Mouse (Mus musculus) frontal cortex, adult (tissue): ENCODE data around the gene Paqr6.
"Not testable (repeated sequence)": the region's sequence is repeated elsewhere in the genome, so short reads cannot be mapped to it uniquely, and the experiment has no call there.

ENCODE experiments used
- ATAC-seq: cut with Nextera tagmentation; 2 replicates; pipeline ENCODE4 v1.9.2; 2017; ENCODE audit warnings: mild to moderate bottlenecking, moderate library complexity, mixed read lengths; ENCODE audit not compliant: low TSS enrichment

Gene Paqr6

DNA sequence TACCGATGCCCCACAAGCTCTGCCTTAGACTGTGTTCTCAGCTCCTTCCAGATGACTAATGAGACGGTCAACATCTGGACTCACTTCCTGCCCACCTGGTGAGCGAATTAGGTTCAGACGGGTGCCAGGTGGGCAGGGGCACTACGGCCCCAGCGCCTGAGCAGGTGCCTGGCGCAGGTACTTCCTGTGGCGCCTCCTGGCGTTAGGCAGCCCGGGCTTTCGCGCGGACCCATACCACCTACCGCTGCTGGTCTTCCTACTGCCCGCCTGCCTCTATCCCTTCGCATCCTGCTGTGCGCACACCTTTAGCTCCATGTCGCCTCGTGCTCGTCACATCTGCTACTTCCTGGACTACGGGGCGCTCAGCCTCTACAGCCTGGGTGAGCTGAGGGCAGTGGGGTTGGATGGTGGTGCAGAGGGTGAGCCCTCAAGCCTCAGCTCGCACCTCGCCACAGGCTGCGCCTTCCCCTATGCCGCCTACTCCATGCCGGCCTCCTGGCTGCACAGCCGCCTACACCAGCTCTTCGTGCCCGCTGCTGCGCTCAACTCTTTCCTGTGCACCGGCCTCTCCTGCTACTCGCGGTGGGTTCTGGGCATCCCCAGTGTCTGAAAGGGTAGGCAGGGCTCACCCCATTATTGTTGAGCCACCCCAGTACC, 1.4 kb downstream of the Paqr6 start:
- peak; percentile 29; the same call in 1 of the 2 replicates for ATAC-seq

DNA sequence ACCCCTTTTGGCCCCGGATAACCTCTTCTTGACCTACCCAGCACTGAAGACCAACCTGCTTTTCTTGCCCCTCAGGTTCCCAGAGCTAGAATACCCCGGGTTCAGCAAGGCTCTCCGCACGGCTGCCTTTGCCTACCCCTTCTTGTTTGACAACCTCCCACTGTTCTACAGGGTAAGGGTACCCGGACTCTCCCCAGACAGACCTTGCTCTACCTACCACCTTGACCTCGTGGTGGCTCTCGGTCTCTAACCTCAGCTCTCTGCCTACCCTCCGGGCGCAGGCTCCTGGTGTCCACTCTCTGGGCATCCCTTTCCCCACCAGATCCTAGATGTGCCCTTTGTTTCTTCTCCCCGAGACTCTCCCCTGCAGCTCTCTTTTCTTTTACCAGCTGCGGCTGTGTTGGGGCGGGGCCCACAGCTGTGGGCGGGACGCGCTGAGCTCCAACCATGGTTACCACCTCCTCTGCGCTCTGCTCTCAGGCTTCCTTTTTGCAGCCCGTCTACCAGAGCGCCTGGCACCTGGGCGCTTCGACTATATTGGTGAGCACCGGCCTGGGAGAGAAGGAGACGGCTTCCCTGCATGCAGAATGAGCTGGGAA, 2.5 kb downstream of the Paqr6 start:
- ATAC-seq, result peak; percentile 76

DNA sequence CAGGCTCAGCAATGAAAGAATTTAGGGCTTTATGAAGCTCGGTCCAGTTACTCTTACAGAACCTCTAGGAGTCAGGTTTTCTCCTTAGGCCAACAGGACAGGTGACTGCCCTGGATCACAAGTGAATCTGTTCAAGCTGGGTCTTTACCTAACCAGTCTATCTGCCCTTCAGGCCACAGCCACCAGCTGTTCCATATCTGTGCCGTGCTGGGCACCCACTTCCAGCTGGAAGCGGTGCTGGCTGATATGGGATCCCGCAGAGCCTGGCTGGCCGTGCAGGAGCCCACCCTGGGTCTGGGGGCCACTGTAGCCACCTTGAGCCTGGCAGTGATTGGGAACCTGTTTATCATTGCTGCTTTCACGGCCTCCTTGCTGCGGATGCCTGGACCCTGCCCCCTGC, 3.1 kb downstream of the Paqr6 start:
- ATAC-seq, result not testable (repeated sequence)

DNA sequence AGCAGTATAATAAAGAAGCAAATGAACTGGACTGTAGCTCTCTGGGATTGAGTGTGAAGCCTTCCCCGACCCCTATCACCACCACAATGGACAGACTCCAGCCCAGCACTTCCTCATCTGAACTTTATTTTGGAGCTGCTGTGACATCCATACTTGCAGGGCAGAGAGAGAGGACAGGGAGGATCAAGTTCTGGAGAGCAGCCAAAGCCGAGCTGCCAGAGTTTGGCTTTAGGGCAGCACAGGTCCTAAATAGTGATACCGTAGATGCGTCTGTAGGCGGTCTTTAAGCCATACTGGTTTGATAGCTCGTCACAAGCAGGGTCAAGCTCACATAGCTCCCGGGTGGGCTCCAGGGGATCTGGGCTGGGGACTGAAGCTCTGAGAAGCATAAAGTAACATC, 4.1 kb downstream of the Paqr6 start:
- not testable (repeated sequence) for ATAC-seq

DNA sequence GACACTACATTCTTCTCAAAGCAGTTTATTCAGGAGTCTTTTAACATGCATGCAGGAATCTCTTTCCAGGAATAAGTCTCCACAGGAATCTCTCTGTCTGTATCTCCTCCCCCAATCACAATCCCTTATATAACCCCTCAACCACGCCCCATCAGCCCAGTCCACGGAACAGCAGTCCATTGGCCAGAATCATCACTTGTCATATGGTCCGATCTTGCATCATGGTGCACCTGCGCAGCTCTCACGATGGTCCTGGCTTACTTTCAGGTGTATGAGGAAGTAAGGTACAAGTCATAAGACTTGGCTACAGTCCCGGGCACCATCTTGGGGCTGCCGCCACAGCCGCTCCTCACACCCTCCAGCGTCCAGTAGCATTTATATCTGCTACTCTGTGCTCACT, 8.3 kb downstream of the Paqr6 start, which contains the start of gene Bglap3:
Gene Bglap3 (minus strand): TSS at position 101 of the 400 bp plus-strand sequence.
- not testable (repeated sequence) for ATAC-seq

DNA sequence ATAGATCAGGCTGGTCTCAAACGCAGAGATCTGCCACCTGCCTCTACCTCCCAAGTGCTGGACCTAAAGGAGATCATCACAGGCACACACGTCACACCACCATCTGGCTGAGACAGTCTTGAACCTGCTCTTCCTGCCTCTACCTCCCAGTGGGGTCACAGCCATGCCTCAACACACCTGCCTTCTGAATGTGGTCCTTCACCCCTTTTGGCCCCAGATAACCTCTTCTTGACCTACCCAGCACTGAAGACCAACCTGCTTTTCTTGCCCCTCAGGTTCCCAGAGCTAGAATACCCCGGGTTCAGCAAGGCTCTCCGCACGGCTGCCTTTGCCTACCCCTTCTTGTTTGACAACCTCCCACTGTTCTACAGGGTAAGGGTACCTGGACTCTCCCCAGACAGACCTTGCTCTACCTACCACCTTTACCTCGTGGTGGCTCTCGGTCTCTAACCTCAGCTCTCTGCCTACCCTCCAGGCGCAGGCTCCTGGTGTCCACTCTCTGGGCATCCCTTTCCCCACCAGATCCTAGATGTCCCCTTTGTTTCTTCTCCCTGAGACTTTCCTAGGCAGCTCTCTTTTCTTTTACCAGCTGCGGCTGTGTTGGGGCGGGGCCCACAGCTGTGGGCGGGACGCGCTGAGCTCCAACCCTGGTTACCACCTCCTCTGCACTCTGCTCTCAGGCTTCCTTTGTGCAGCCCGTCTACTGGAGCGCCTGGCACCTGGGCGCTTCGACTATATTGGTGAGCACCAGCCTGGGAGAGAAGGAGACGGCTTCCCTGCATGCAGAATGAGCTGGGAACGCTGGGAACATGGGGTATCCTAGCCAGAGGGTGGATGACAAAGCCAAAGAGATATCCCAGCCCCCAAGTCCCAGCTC, 11.6 kb downstream of the Paqr6 start:
- ATAC-seq, result peak; percentile 81

DNA sequence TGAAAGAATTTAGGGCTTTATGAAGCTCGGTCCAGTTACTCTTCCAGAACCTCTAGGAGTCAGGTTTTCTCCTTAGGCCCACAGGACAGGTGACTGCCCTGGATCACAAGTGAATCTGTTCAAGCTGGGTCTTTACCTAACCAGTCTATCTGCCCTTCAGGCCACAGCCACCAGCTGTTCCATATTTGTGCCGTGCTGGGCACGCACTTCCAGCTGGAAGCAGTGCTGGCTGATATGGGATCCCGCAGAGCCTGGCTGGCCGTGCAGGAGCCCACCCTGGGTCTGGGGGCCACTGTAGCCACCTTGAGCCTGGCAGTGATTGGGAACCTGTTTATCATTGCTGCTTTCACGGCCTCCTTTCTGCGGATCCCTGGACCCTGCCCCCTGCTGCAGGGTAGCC, 12.3 kb downstream of the Paqr6 start:
- not testable (repeated sequence) for ATAC-seq

DNA sequence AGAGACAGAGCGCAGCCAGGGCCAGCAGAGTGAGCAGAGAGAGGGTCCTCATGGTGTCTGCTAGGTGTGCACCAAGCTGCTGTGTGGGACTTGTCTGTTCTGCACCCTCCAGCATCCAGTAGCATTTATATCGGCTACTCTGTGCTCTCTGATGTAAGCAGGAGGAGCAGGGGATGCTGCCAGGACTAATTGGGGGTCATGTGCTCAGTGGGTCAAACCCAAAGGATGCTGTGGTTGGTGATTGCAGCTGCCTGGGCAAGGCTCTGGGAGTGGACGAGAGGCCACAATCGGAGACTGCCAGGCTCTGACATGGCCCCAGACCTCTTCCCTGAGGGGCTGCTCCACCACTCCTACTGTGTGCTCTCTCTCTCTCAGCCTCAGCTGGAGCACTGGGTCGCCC, 14.2 kb downstream of the Paqr6 start, which contains the start of gene Bglap2:
Gene Bglap2 (minus strand): TSS at position 101 of the 400 bp plus-strand sequence.
- ATAC-seq, result not testable (repeated sequence)

DNA sequence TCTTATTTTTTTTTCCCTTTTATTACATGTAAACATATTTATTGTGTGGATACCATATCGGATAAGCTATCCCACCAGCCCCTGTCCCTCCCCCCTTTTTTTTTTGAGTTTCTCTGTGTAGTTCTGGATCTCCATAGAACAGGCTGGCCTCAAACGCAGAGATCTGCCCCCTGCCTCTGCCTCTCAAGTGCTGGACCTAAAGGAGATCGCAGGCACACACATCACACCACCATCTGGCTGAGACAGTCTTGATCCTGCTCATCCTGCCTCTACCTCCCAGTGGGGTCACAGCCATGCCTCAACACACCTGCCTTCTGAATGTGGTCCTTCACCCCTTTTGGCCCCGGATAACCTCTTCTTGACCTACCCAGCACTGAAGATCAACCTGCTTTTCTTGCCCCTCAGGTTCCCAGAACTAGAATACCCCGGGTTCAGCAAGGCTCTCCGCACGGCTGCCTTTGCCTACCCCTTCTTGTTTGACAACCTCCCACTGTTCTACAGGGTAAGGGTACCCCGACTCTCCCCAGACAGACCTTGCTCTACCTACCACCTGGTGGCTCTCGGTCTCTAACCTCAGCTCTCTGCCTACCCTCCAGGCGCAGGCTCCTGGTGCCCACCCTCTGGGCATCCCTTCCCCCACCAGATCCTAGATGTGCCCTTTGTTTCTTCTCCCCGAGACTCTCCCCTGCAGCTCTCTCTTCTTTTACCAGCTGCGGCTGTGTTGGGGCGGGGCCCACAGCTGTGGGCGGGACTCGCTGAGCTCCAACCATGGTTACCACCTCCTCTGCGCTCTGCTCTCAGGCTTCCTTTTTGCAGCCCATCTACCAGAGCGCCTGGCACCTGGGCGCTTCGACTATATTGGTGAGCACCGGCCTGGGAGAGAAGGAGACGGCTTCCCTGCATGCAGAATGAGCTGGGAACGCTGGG, 17.3 kb downstream of the Paqr6 start:
- peak; percentile 90 for ATAC-seq

DNA sequence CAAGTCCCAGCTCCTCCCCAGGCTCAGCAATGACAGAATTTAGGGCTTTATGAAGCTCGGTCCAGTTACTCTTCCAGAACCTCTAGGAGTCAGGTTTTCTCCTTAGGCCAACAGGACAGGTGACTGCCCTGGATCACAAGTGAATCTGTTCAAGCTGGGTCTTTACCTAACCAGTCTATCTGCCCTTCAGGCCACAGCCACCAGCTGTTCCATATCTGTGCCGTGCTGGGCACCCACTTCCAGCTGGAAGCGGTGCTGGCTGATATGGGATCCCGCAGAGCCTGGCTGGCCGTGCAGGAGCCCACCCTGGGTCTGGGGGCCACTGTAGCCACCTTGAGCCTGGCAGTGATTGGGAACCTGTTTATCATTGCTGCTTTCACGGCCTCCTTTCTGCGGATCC, 18.0 kb downstream of the Paqr6 start:
- not testable (repeated sequence) for ATAC-seq

DNA sequence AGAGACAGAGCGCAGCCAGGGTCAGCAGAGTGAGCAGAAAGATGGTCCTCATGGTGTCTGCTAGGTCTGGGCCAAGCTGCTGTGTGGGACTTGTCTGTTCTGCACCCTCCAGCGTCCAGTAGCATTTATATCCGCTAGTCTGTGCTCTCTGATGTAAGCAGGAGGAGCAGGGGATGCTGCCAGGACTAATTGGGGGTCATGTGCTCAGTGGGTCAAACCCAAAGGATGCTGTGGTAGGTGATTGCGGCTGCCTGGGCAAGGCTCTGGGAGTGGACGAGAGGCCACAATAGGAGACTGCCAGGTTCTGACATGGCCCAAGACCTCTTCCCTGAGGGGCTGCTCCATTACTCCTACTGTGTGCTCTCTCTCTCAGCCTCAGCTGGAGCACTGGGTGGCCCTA, 20.0 kb downstream of the Paqr6 start, which contains the start of gene Bglap:
Gene Bglap (minus strand): TSS at position 101 of the 400 bp plus-strand sequence.
- ATAC-seq, result no peak

DNA sequence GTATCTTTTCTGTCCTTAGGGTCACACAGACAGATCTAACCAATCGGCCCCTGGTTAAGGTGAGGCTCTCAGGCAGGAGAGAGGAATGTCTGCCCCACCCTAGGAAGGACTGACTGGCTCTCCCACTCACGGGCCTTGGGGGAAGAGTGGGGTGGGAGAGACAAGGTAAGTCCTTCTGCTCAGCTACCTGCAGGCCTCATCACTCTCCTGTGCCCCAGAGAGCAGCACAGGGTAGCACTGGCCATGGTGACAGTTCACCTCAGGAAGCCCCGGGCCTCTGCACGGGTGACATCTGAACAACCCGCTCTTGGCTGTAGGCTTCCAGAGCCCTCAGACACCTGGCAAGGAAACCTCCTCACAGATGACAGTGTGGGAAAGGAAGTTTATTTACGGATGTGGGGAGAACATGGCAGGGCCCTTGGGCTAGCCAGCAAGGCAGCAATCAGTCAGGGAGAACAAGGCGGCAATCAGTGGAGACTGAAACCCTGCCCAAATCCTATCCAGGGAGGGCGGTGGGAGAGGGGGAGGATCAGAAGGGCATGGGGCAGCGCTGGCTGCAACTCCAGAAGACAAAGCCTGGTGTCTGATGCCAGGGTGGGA, 29.5 kb downstream of the Paqr6 start:
- ATAC-seq, result peak; percentile 13; the same call in 1 of the 2 replicates

DNA sequence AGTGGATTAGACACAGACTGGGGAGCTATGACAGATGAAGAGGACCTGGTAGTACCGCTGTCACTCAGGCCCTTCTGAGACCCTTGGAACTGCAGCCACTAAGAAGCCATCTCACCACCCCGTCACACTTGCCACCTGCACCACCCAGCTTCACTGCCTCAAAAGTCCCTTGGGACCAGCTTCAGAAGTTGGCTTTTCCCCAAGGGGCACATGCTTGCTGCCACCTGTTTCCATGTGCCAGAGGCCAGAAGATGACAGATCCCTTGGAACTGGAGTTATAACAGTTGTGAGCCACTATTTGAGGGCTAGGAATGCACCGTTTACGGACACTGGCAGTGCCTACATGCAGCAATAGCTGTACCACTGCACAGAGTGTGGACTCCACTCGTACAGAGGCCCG, 30.9 kb downstream of the Paqr6 start:
- ATAC-seq, result no peak

DNA sequence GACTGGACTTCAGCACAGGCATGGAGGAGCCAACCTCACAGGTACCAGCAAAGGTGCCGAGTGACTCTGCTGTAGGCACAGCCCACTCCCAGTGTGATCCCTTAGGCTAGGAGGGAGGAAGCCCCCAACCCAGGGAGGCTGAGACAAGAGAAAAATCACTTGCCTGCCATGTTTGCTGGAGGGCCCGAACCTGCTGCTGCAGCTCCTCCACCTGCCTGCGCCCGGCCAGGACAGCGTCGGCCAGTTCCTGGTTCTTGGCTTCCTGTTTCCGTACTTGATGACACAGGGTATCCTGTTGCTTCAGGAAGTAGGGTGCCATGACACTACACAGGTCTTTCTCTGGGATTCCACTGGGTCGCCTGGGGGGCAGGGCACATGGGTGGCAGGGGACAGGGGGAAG, 31.4 kb downstream of the Paqr6 start:
- ATAC-seq, result no peak

DNA sequence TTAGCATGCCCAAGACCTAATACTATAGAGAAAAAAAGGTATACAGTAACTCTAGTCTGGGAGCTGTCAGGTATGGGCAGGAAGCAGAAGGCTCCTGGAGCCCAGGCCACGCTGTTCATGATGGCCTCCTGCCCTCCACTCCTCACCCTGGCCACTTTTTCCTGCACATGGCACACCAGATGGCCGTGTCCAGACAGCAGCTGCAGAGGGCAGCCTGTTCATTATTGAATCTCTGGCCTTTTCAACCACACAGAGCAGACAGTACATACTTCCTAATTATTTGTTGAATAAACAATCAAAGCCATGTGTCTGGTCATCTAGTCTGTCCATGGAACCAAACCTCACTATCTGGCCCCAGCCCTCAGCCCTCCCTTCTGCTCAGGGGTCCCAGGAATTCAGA, 34.3 kb downstream of the Paqr6 start:
- no peak for ATAC-seq

DNA sequence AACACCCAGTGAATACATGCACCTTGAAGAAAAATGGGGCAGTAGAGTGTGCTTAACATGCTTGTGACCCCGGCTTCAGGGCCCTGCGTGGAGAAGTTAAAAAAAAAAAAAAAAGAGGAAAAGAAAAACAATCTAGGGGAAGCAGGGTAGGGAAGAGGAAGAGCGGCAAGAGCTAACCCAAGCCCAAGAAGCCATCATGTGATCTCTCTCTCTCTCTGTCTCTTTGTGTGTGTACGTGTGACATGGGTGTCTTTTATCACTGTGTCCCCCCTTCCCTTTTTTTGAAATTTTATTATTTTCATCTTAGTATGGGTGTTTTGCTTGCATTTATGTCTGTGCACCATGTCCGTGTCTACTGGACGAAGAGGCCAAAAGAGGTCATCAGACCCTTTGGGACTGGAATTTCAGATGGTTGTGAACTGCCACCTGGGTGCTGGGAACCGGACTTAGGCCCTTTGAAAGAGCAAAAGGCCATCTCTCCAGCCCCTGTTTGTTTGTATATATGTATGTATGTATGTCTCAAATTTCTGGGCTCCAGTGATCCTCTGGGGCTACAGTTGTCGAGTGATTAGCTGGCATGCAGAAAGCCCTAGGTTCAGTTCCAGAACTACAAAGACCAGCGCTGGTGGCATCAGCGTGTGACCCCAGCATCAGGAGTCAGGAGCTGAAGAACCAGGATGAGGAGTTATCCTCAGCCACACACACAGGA, 39.3 kb downstream of the Paqr6 start:
- ATAC-seq, result no peak

DNA sequence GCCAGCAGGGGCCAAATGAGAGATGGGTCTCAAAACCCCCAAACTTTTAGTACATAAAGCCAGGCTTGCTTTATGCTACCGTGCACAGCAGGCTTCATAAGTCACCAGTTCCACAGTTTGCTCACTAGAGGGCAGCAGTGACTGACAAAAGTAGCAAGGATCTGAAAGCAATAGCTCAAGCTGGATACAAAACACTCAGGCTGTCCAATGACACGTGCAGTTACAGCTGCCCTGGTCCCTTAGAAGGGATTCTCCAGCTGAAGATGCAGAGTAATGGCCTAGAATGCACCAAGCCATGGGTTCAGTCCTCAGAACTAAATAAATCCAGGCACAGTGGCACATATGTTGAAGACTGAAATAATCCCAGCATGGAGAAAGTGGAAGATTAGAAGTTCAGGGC, 42.7 kb downstream of the Paqr6 start:
- peak; percentile 47 for ATAC-seq

DNA sequence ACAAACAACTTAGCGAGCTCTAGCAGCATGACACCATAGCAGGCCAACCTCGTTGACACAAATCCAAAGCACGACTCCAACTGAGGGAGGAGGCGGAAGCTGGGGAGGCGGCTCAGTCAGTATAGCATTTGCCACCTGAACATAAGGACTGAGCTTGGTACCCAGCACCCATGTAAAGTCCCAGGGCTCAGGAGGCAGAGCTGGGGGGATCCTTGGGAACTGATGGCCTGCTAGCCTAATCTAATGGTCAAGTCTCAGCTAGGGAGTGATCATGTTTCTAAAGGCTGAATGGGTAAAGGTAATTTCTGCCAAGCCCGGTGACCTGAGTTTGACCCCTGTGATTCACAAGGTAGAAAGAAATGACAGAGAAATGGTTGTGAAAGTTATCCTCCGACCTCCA, 43.1 kb downstream of the Paqr6 start:
- ATAC-seq, result no peak

DNA sequence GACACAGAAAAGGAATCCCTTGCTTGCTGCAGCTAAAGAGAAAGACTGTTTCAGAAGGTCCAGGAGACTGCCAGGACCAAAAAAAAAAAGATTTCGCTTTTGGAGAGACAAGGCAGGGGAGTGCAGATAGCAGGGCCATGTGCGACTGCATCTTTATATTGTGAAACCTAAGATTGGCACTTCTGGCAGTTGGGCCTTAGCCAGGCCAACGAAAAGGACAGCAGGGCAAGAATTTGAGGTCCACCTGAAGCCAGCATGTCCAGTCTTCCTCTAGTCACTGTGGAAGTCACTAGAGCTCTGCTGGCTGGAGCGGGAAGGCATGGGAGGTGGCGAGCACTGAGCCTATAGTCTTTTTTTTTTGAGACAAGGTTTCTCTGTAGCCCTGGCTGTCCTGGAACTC, 44.6 kb downstream of the Paqr6 start:
- no peak for ATAC-seq
